Mouse (Mus musculus) heart, embryonic 12.5 days (tissue): ENCODE results near the gene Cct2. TPM values are rescaled to one million over a fixed set of nuclear protein-coding genes. Genes with fewer than 3 reads are reported as not detected.

Experiments used
- ATAC-seq: fragments of 200-750 bp; cut with Nextera tagmentation; 2 replicates; pipeline ENCODE4 v1.8.0; 2017; ENCODE audit warnings: moderate TSS enrichment, moderate library complexity; ENCODE audit not compliant: insufficient number of reproducible peaks, low FRiP score
- H3K27ac ChIP-seq: fragments of 300-500 bp; sonication (generic); 2 replicates; pipeline ENCODE4 v1.5.1; 2016; ENCODE audit warnings: mild to moderate bottlenecking, moderate library complexity; ENCODE audit not compliant: poor library complexity, severe bottlenecking
- H3K27me3 ChIP-seq: fragments of 300-500 bp; sonication (generic); replicated peaks from 2 replicates; pipeline ENCODE4 v1.6.1; 2016; ENCODE audit warnings: mild to moderate bottlenecking, moderate library complexity
- H3K36me3 ChIP-seq: fragments of 300-500 bp; sonication (generic); 2 replicates; pipeline ENCODE4 v1.6.1; 2016; ENCODE audit warnings: mild to moderate bottlenecking, moderate library complexity
- H3K4me1 ChIP-seq: fragments of 300-500 bp; sonication (generic); replicated peaks from 2 replicates; pipeline ENCODE4 v1.6.1; 2016; ENCODE audit warnings: mild to moderate bottlenecking
- H3K4me2 ChIP-seq: fragments of 300-500 bp; sonication (generic); 2 replicates; pipeline ENCODE4 v1.6.1; 2016; ENCODE audit warnings: mild to moderate bottlenecking, moderate library complexity
- H3K4me3 ChIP-seq: fragments of 300-500 bp; sonication (generic); 2 replicates; pipeline ENCODE4 v1.5.1; 2016; ENCODE audit warnings: mild to moderate bottlenecking
- H3K9ac ChIP-seq: fragments of 300-500 bp; sonication (generic); 2 replicates; pipeline ENCODE4 v1.6.1; 2016; ENCODE audit warnings: mild to moderate bottlenecking, moderate library complexity
- H3K9me3 ChIP-seq: fragments of 300-500 bp; sonication (generic); replicated peaks from 2 replicates; pipeline ENCODE4 v1.6.1; 2016; ENCODE audit warnings: mild to moderate bottlenecking, moderate library complexity
- WGBS: fragments of 180-500 bp; shearing (Covaris S2); methylation state at CpG from one replicate; pipeline ENCODE4 v1.1.7; 2016; 5-methylcytosine and 5-hydroxymethylcytosine counted together
- polyA plus RNA-seq: library from polyadenylated mRNA; unstranded; fragments of >200 nt; fragmentation: Nextera tagmentation; extraction: Ambion mirVana; gene quantifications from 2 replicates; pipeline ENCODE4 v1.2.1, GENCODE M21; 2016

The Cct2 gene
- polyA plus RNA-seq, 1 experiment from 2014 or later, result 171 TPM

DNA sequence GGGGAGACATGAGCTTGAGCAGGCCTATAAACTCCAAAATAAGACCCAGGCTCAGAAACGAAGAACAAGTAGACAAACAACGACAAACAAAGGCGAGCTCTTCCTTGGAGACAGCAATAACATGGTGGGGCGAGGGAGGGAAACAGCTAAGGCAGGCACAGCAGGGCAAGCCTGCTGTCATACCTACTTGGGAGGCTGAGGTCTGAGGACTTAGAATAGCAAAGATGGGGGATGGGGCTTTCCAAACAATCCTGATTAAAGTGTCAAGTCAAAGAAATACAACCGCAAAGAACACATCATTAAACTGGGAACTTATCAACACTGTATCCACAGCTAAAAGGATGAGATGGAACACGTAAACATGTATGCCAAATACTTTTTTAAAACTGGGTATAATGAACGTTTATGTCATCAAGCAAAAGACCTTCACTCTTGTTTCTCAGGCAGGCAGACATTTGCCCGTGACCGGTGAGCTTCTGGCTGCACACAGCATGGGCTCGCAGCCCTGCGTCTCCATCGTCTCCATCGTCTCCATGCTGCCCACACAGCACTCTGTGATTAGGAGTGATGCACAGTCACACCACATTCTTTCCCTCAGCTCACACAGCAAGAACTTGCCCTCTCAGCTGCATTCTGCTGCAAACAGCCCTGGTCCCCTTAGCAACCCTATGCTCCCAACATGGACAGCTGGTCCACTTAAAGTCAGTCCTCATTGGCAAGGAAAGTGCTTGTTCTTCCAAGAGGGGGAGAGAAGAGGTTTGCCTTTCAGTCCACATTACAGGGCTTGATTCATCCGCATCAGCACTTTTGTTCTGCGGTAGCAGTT is 31.1 kb upstream of the Cct2 start:
- Histone ChIP-seq H3K9ac (no peak overlapping the region), H3K9me3 (no peaks in the 10 kb centered on the region), H3K27me3 (no peaks in the 10 kb centered on the region), H3K27ac (peak overlapping the region; percentile 64), H3K36me3 (peaks cover 31% of the 10 kb centered on the region), H3K4me2 (peak overlapping the region; percentile 29; the same call in 1 of the 2 replicates), H3K4me3 (no peak overlapping the region), H3K4me1 (peaks cover 29% of the 10 kb centered on the region)
- WGBS, result 33% methylated on average over 15 of the region's 15 CpGs
- ATAC-seq, result 0 out of 2 replicates have a peak, but pooled peaks have one; percentile 46

- 81% methylated on average over 4 of the region's 4 CpGs for WGBS
- peaks cover 56% of the 10 kb centered on the region for H3K36me3 ChIP-seq
Observed at GRCm38 (mm10) chr10:117089628-117090027, 26.0 kb upstream of the Cct2 start.

DNA sequence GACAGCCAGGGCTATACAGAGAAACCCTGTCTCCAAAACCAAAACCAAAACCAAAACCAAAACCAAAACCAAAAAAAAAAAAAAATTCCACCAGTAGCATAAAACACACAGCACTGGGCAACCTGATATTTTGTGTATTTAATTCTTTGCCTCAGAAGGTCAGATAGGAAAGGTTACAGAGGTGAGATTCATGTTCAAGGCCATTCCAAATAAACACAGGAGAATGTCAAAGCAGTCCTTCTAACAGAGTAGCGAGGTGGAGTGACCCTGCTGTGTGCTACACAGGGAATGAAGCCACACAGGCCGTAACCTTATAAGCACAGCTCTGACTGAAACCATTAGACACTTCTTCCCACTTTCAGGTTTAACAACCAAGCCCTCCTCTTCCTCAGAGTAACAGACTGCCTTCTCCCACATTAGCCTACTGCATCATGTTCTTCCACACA is 18.3 kb upstream of the Cct2 start:
- Histone ChIP-seq H3K9me3 (no peaks in the 10 kb centered on the region), H3K4me2 (no peak overlapping the region), H3K36me3 (peaks cover 63% of the 10 kb centered on the region), H3K4me1 (peaks cover 5% of the 10 kb centered on the region; the same call in 1 of the 2 replicates), H3K27ac (no peak overlapping the region), H3K27me3 (no peaks in the 10 kb centered on the region), H3K4me3 (no peak overlapping the region), H3K9ac (no peak overlapping the region)
- ATAC-seq, result no peak
- WGBS, result 76% methylated on average over 2 of the region's 2 CpGs

More at GRCm38 (mm10) chr10:117089628-117090027, 26.0 kb upstream of the Cct2 start:
- no peak overlapping the region for H3K4me2 ChIP-seq
- no peaks in the 10 kb centered on the region for H3K9me3 ChIP-seq
- no peak overlapping the region for H3K27ac ChIP-seq
- peaks cover 18% of the 10 kb centered on the region for H3K4me1 ChIP-seq
- no peak overlapping the region for H3K9ac ChIP-seq
- no peak overlapping the region for H3K4me3 ChIP-seq
- no peaks in the 10 kb centered on the region for H3K27me3 ChIP-seq
- ATAC-seq, result no peak

- Histone ChIP-seq H3K9me3 (no peaks in the 10 kb centered on the region), H3K4me1 (peaks cover 5% of the 10 kb centered on the region; the same call in 1 of the 2 replicates), H3K4me2 (no peak overlapping the region), H3K4me3 (no peak overlapping the region), H3K27ac (no peak overlapping the region), H3K36me3 (peaks cover 68% of the 10 kb centered on the region), H3K27me3 (no peaks in the 10 kb centered on the region), H3K9ac (no peak overlapping the region)
- ATAC-seq, result no peak
- 86% methylated on average over 4 of the region's 4 CpGs for WGBS
Observed at GRCm38 (mm10) chr10:117081326-117081725, 17.7 kb upstream of the Cct2 start.

- Histone ChIP-seq H3K27ac (no peak overlapping the region), H3K36me3 (peaks cover 67% of the 10 kb centered on the region), H3K9me3 (no peaks in the 10 kb centered on the region), H3K4me1 (peaks cover 15% of the 10 kb centered on the region), H3K4me2 (no peak overlapping the region), H3K27me3 (no peaks in the 10 kb centered on the region), H3K9ac (no peak overlapping the region), H3K4me3 (no peak overlapping the region)
- WGBS, result 74% methylated on average over 6 of the region's 6 CpGs
- 0 out of 2 replicates have a peak, but pooled peaks have one; percentile 60 for ATAC-seq
Observed at GRCm38 (mm10) chr10:117078284-117078683, 14.7 kb upstream of the Cct2 start.

- peaks cover 77% of the 10 kb centered on the region for H3K36me3 ChIP-seq
Observed at GRCm38 (mm10) chr10:117073176-117073575, 9.6 kb upstream of the Cct2 start.

DNA sequence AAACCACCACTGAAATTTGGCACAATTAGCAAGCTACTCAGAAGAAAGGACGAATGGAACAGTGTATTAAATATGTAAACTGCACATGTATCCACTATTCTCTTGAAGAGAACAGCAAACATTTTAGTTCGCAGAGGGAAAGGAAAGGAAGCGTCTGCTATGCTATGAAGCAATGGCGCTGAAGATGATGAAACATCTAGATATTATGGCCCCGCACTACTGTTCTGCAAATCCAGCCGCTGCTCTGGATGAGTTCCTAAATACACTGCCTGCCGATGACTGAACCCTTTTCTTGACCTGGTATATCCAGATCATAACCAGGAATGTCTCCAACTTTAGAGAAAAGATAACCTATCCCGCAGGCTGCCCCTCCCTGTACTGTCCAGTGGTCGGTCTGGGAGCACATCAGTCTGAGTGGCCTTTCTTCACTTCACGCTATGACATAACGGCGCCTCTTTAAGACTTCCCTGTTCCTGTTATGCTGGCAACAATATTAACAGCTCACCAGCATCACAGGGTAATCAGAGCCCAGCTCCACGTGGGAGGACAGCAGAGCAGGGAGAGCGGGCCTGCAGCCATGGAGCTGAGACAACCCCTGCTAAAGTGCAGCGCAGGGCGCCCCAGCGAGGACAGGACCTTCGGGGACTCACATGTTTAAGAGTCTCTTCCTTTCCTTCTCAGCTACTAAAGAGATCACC is 8.7 kb upstream of the Cct2 start:
- Histone ChIP-seq H3K9me3 (no peaks in the 10 kb centered on the region), H3K4me2 (no peak overlapping the region), H3K27ac (no peak overlapping the region; the same call in 1 of the 2 replicates), H3K4me1 (peaks cover 18% of the 10 kb centered on the region), H3K9ac (no peak overlapping the region), H3K36me3 (peaks cover 70% of the 10 kb centered on the region), H3K27me3 (no peaks in the 10 kb centered on the region), H3K4me3 (no peak overlapping the region)
- no peak for ATAC-seq
- WGBS, result 83% methylated on average over 18 of the region's 18 CpGs

More at GRCm38 (mm10) chr10:117073176-117073575, 9.6 kb upstream of the Cct2 start:
- H3K4me1 ChIP-seq, result peaks cover 18% of the 10 kb centered on the region
- H3K27ac ChIP-seq, result no peak overlapping the region
- ATAC-seq, result no peak
- 61% methylated on average over 7 of the region's 7 CpGs for WGBS
- H3K9ac ChIP-seq, result no peak overlapping the region
- no peaks in the 10 kb centered on the region for H3K9me3 ChIP-seq
- H3K4me3 ChIP-seq, result no peak overlapping the region
- H3K27me3 ChIP-seq, result no peaks in the 10 kb centered on the region
- H3K4me2 ChIP-seq, result no peak overlapping the region

DNA sequence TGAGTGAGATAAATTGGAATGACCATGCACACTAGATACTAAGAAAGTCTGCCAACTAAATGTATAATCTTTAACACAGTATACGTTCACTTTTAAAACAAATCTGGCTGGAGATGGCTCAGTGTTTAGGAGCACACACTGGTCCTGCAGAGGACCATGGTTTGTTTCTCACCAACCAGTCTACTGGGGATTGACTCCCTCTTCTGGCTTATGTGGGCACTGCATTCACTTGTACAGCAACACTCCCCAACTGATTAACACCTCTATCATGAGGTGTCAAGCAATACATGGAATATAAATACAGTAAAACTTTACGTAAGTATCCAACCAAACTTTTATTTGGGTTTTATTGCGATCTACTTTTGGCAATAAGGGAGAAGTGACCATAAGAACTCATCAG is 5.5 kb upstream of the Cct2 start:
- no peaks in the 10 kb centered on the region for H3K27me3 ChIP-seq
- H3K36me3 ChIP-seq, result peaks cover 45% of the 10 kb centered on the region
- H3K27ac ChIP-seq, result no peak overlapping the region
- H3K4me1 ChIP-seq, result peaks cover 17% of the 10 kb centered on the region
- WGBS, result 93% methylated on average over 3 of the region's 3 CpGs
- no peak overlapping the region for H3K4me3 ChIP-seq
- no peak overlapping the region for H3K4me2 ChIP-seq
- no peaks in the 10 kb centered on the region for H3K9me3 ChIP-seq
- ATAC-seq, result no peak
- H3K9ac ChIP-seq, result no peak overlapping the region

- H3K4me3 ChIP-seq, result peak overlapping the region; percentile 97
- no peaks in the 10 kb centered on the region for H3K27me3 ChIP-seq
- no peak for ATAC-seq
- WGBS, result 8% methylated on average over 7 of the region's 7 CpGs
- H3K9me3 ChIP-seq, result no peaks in the 10 kb centered on the region
- peaks cover 34% of the 10 kb centered on the region for H3K36me3 ChIP-seq
- no peak overlapping the region for H3K9ac ChIP-seq
- H3K4me2 ChIP-seq, result peak overlapping the region; percentile 87
- H3K27ac ChIP-seq, result peak overlapping the region; percentile 68; the same call in 1 of the 2 replicates
- peaks cover 6% of the 10 kb centered on the region for H3K4me1 ChIP-seq
Observed at GRCm38 (mm10) chr10:117064076-117064475, 462 bp upstream of the Cct2 start.

- WGBS, result 2% methylated on average over 15 of the region's 15 CpGs
- Histone ChIP-seq H3K36me3 (peaks cover 42% of the 10 kb centered on the region), H3K9me3 (no peaks in the 10 kb centered on the region), H3K4me2 (peak overlapping the region; percentile 87), H3K4me3 (peak overlapping the region; percentile 97), H3K27ac (no peak overlapping the region), H3K9ac (peak overlapping the region; percentile 93), H3K4me1 (peaks cover 15% of the 10 kb centered on the region), H3K27me3 (no peaks in the 10 kb centered on the region)
- no peak for ATAC-seq
Observed at GRCm38 (mm10) chr10:117062894-117063253, 740 bp downstream of the Cct2 start.

- WGBS, result 90% methylated on average over 4 of the region's 4 CpGs
- no peak for ATAC-seq
- peaks cover 96% of the 10 kb centered on the region for H3K36me3 ChIP-seq
- no peak overlapping the region for H3K27ac ChIP-seq
- no peak overlapping the region for H3K4me2 ChIP-seq
- no peak overlapping the region for H3K4me3 ChIP-seq
- no peaks in the 10 kb centered on the region for H3K27me3 ChIP-seq
- H3K4me1 ChIP-seq, result peaks cover 11% of the 10 kb centered on the region
- no peaks in the 10 kb centered on the region for H3K9me3 ChIP-seq
- H3K9ac ChIP-seq, result no peak overlapping the region
Observed at GRCm38 (mm10) chr10:117055668-117056067, 7.9 kb downstream of the Cct2 start.
